Mouse (Mus musculus) urinary bladder, postnatal 14 days (tissue): ENCODE results near the gene Ccdc187.

Experiments used
- DNase-seq: peaks from one replicate; pipeline ENCODE4 v3.0.0; 2021; ENCODE audit warnings: low spot score

Gene Ccdc187

DNA sequence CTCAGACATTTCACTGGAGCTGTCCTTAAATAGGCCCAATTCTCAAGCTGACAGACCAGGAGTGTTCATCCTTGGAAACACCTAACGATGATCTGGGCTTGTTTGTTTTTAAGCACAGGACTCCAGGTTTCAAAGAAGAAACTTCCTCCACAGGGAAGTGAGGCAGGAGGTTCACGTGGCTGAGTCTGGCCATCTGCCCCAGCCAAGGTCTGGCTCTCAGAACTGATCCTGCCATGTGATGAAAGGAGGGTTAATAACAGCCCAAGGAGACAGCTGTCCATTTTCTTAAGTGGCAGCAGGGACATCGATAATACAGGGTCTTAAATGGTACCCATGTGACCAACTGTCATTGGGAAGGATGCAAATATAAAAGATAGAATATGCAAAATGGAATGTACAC, 84.8 kb downstream of the Ccdc187 start:
- DNase-seq, result no peak

DNA sequence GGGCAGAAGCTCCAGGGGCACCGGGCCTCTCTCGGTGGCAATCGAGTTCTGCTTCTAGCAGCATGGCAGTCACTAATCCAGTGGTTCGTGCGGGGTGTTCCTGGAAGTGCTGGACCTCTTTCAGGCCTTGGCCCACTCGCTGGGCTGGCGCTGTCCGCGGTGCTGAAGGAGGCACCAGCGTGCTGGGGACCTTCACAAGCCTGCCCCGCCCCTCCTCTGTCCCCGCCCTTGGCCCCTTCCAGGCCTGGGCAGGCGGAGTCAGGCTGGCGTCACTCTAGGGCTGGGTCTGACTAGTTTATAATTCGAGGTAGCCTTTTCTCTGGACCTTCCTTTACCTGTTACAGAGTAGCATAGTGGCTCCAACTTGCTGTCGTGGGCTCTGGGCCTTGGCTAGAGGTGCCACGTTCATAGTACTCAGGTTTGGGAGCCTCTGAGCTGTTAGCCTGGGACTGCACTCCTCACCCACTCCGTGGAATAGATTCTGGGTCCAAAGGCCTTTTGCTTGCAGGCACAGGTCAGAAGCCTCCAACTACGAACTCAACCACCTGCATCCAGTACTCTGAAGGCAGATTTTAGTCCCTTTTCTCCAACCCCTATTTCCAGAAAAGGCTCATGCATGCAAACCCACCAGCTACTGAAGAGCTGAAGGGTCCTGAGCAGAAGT, 86.1 kb downstream of the Ccdc187 start, which contains the start of gene Lhx3:
Gene Lhx3 (minus strand): TSS at position 164 of the 664 bp plus-strand sequence.
- peak; percentile 90 for DNase-seq

DNA sequence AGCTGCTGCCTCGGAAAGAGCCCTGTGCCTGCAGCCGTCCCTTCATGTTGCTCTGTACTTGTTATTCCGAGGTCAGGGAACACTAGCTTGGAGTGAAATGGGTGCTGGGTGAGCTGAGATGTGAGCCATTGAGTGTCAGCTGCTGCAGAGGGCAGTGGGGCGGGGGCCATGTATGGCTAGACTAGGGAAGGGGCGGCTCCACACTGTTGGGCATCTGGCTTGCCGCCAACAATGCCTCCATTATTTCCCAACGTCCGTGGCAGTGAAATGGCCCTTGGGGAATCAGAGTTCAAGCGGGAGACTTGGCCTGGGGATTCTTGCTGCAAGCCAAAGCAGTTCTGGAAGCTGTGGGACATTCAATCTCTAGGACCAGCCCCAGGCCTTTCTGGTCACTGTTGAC, 86.8 kb downstream of the Ccdc187 start:
- no peak for DNase-seq

DNA sequence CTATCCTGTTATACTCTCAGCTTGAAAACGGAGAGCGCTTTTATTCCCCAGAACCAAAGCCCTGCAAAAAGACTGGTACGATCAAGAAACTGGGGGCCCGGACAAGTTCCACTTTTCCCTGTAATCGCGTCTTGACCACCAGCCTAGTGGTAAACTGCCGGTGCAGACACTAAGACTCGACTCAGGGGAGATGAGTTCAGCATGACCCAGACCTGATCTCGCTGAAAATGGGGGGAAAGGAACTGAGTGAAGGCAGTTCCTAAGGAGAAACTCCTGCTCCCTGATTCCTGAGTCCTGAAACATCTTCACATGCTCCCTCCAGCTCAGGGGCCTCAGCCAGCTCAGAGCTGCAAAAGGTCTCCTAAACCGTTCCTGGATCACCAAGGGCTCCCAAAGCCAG, 88.6 kb downstream of the Ccdc187 start:
- DNase-seq, result no peak

DNA sequence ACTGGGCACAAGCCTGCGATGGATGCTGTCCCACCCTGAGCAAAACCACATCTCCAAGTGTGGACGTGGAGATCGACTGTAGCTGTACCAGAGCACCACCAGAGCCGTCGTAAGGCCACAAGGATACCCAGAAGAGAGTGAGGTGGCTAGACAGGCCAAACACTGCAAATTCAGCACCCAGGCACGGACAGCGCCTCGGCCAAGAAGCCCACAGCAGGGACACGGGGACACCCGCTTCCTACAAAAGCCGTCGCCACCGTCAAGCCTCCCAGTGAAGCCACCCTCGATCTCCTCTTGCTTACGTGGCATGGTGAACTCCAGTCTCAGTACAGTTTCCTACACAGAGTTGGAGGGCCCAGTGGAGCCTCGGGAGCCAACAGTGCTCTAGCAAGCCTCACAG, 89.2 kb downstream of the Ccdc187 start:
- peak; percentile 22 for DNase-seq

DNA sequence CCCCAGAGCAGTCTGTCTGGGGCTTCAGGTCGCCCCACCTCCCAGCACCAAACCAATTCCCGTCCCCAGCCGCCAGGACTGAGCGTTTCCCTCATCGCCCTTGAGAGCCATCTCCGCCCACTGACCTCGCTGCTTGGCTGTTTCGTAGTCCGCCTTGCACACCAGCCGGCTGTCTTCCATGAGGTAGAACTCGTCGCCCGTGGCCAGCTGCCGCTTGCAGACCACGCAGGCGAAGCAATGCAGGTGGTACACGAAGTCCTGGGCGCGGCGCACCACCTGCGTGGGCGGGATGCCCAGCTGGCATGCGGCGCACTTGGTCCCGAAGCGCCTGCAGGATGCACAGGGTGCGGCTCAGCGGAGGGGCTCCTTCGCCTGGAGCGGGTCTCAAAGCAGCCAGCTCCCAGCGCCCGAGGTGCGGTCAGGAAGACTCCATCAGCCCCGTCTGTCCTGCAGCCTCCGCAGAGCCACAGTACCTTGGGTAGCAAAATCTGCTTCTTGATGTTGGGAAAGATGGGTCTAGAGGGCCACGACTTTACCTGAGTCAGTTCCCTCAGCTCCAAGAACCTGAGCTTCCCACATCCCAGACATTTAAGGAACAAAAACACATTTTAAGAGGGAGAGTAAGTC, 91.4 kb downstream of the Ccdc187 start:
- DNase-seq, result no peak

DNA sequence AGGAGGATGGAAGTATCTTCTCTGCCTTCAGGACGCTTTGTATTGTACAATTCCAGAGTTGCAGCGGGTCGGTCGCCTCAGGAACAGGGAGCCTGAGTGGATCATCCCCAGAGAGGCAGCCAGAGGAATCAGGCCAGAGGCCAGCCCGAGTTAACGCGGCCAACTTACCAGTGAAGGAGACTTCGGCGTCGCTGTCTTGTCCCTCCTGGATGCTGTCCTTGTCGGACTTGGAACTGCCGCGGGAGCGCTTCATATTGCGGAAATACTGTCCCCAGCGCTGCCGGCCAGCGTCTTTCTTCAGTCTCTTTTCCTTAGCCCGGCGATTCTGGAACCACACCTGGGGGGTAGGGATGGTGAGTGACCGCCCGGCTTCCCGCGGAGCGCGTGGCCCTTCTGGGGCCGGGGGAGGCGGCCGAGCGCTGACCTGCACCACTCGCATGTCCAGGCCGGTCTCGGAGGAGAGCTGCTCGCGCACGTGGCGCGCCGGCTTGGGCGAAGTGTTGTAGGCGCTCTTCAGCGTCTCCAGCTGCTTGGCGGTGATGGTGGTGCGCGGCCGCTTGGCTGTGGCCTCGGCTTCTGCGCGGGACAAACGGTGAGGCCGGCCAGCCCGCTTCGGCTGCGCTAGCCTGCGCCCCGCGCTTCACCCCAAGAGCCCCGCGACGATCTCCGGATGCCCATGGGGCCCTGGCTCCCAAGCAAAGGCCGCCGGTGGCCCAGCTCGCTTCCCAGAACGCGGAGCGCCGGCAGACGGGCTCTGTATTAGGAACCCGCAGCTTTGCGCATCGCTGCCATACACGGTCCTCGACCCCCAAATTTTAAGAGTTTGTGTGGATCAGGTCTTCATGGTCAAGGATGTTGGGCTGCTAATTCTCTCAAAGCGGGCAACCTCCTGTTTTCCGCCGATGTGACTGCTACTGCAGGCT, 92.2 kb downstream of the Ccdc187 start:
- no peak for DNase-seq

DNA sequence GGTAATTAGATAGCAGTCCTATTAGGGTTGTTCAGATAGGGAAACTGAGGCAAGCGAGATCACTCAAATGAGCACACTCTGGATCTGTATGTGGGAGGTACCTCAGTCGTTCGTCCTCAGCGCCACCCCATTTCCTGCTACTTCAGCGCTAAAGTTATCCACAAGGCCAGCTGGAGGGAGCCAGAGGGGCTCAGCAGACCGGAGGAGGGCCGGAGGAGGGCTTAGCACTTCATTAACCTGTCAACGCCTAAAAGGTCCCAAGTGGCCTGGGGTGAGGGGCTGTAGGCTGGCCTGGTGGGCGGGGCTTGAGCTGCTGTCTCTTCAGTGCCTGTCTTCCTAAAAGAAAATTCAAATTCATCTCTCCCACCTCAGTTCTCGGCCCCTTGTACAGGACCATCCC, 95.9 kb downstream of the Ccdc187 start:
- no peak for DNase-seq

DNA sequence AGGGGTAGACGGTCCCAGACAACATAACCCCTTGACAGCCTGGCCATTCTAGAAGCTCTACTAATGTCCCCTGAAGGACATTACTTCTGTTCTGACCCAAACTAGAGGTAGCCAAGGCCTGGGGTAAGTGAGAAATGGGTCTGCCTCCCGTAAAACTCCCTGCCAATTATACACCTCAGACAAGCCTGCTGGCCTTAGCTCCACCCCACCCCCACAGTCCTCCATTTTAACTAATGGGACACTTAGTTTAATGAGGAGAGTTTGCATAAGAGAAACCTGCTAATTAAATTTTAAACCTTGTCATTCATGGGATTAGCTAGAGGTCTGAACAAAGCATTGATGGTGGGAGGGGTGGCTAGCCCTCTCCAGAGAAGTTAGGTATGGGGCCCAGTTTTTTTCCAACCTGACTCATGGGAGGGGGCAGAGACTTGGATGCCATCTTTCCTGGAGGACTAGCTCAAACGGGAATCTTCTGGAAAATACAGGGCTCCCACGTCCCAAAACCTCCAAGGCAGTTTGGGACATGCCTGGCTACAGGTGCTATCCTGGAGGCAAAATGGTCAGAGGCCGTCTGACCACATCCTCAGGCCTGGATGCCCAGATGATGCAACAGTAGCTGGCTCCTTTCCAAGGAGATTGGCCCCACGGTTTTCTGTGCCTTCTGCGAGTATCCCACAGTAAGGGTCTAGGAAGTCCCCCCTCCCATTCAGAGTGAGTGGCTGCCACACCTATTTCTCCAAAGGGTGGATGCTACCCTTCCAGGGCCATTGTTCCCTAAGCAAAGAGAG, 99.6 kb downstream of the Ccdc187 start:
- no peak for DNase-seq
